Mouse (Mus musculus) liver, postnatal 0 days (tissue): ENCODE data around the gene Mpv17l2. TPM values are rescaled to one million over a fixed set of nuclear protein-coding genes. Genes with fewer than 3 reads are reported as not detected.

Source experiments
- ATAC-seq: fragments of 200-750 bp; cut with Nextera tagmentation; 2 replicates; pipeline ENCODE4 v1.8.0; 2017; ENCODE audit warnings: mild to moderate bottlenecking, moderate library complexity
- DNase-seq: peaks from one replicate; pipeline ENCODE4 v3.0.0-alpha.2; 2016
- H3K27ac ChIP-seq: fragments of 300-500 bp; sonication (generic); 2 replicates; pipeline ENCODE4 v1.5.1; 2014; ENCODE audit warnings: antibody characterized with exemption, moderate library complexity, mild to moderate bottlenecking, low read depth
- H3K27me3 ChIP-seq: fragments of 300-500 bp; sonication (generic); 2 replicates; pipeline ENCODE4 v1.6.1; 2014; ENCODE audit warnings: low read length, control low read depth, mixed read lengths; ENCODE audit not compliant: insufficient read depth
- H3K36me3 ChIP-seq: fragments of 300-500 bp; sonication (generic); replicated peaks from 2 replicates; pipeline ENCODE4 v1.6.1; 2014; ENCODE audit warnings: mild to moderate bottlenecking, control low read depth, low read length, moderate library complexity, mixed read lengths; ENCODE audit not compliant: insufficient read depth
- H3K4me1 ChIP-seq: fragments of 300-500 bp; sonication (generic); 2 replicates; pipeline ENCODE4 v1.6.1; 2014; ENCODE audit warnings: antibody characterized with exemption, mild to moderate bottlenecking, control low read depth; ENCODE audit not compliant: insufficient read depth
- H3K4me2 ChIP-seq: fragments of 300-500 bp; sonication (generic); 2 replicates; pipeline ENCODE4 v1.6.1; 2014; ENCODE audit warnings: low read depth, mild to moderate bottlenecking, low read length, moderate library complexity, mixed read lengths
- H3K4me3 ChIP-seq: fragments of 300-500 bp; sonication (generic); 2 replicates; pipeline ENCODE4 v1.5.1; 2014; ENCODE audit warnings: low read depth, low read length
- H3K9ac ChIP-seq: fragments of 300-500 bp; sonication (generic); replicated peaks from 2 replicates; pipeline ENCODE4 v1.6.1; 2014; ENCODE audit warnings: mild to moderate bottlenecking, moderate library complexity
- H3K9me3 ChIP-seq: fragments of 300-500 bp; sonication (generic); 2 replicates; pipeline ENCODE4 v1.6.1; 2016; ENCODE audit warnings: mild to moderate bottlenecking, control low read depth, low read length, mixed read lengths
- CTCF ChIP-seq: sonication (generic); IDR thresholded peaks from 2 replicates; pipeline ENCODE4 v1.5.1; 2016; ENCODE audit warnings: antibody characterized with exemption, low read depth
- EP300 ChIP-seq: IDR thresholded peaks from 2 replicates; pipeline ENCODE4 v1.6.1; 2016; ENCODE audit warnings: antibody characterized with exemption, low read depth, mild to moderate bottlenecking
- WGBS: fragments of 180-500 bp; shearing (Covaris S2); extraction: QIAGEN DNeasy Blood & Tissue Kit; methylation state at CpG from one replicate; pipeline ENCODE4 v1.1.7; 2014; ENCODE audit not compliant: insufficient replicate concordance; 5-methylcytosine and 5-hydroxymethylcytosine counted together
- polyA plus RNA-seq: library from polyadenylated mRNA; unstranded; fragments of >200 nt; fragmentation: Nextera tagmentation; extraction: Ambion mirVana; gene quantifications from 2 replicates; pipeline ENCODE4 v1.2.1, GENCODE M21; 2015

Gene Mpv17l2
- polyA plus RNA-seq, 1 experiment from 2014 or later: 36.3 TPM

GRCm38 (mm10) chr8:70786291-70787050 is 25.7 kb upstream of the Mpv17l2 start:
- ATAC-seq (no peak), DNase-seq (no peak)
- no peaks in the 10 kb centered on the region for H3K27me3 ChIP-seq
- no peaks in the 10 kb centered on the region for H3K9me3 ChIP-seq
- TF ChIP-seq CTCF: no peak
- no peak for TF ChIP-seq EP300
- H3K36me3 ChIP-seq: peaks cover 77% of the 10 kb centered on the region
- H3K4me2 ChIP-seq: no peak overlapping the region
- no peak overlapping the region for H3K9ac ChIP-seq
- 90% methylated on average over 25 of the region's 25 CpGs for WGBS
- no peak overlapping the region for H3K27ac ChIP-seq
- H3K4me3 ChIP-seq: no peak overlapping the region
- H3K4me1 ChIP-seq: peaks cover 15% of the 10 kb centered on the region

- Histone ChIP-seq H3K9me3 (no peaks in the 10 kb centered on the region), H3K4me3 (no peak overlapping the region), H3K4me1 (peaks cover 25% of the 10 kb centered on the region), H3K9ac (no peak overlapping the region), H3K4me2 (no peak overlapping the region), H3K36me3 (peaks cover 59% of the 10 kb centered on the region), H3K27me3 (no peaks in the 10 kb centered on the region), H3K27ac (no peak overlapping the region)
- ATAC-seq (no peak), DNase-seq (no peak)
- TF ChIP-seq EP300: no peak
- TF ChIP-seq CTCF: no peak
- 65% methylated on average over 11 of the region's 11 CpGs for WGBS
Measured at GRCm38 (mm10) chr8:70780093-70780492, 19.3 kb upstream of the Mpv17l2 start.

DNA sequence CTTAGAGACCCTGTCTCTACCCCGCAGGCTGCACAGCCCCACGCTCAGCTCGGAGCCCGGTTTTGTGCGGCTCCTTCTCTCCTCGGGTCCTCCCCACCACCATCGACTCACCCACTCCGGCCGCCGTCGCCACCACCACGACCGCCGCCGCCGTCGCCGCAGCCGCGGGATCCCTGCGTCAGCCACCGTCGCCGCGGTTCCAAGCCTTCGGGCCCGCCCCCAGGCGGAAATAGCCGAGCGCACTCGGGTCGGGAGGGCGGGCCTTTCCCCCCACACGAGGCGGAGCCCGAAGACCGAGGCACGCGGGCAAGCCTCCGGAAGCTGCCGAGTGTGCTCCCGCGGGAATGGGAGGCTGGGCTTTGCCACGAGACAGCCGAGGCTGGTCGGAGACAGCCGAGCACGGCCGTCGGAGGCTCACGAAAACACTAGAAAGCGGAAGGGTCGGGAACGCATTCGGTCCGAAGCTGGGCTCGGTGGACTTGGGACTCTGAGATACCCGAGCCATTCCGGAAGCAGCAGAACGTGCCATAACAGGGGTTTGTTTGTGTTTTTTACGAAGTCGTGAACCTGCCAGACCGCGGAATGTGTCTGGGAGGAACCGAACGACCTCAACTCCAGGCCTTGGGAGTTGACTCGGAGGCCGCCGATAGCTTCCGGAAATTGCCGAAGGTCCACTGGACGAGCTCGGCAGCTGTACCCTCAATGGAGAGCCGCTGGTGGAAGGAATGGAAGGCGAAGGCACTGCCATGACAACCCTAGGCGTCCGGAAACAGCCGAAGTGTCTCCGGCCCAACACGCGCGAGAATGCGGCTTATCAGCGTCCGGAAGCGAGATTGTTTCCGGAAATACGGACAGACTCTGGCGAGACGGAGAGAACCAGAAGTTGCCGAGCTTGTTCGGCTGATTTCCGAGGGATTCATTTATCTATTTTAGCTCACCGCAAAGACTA is 16.0 kb upstream of the Mpv17l2 start, which contains the start of gene Pik3r2:
Pik3r2 (minus strand) TSS at position 218 of the 949 bp plus-strand sequence.
- peak; percentile 97 for DNase-seq
- peak within 1 kb of the TSS; percentile 98 for H3K27ac ChIP-seq
- TF ChIP-seq CTCF (no peak), EP300 (peak; percentile 54)
- H3K4me1 ChIP-seq: peaks cover 38% of the 10 kb centered on the region
- peak within 1 kb of the TSS; percentile 99 for H3K4me2 ChIP-seq
- under 1% methylated on average over 91 of the region's 94 CpGs for WGBS
- ATAC-seq: peak; percentile 93
- H3K9ac ChIP-seq: peak within 1 kb of the TSS; percentile 88
- H3K27me3 ChIP-seq: no peaks in the 10 kb centered on the region
- peaks cover 40% of the 10 kb centered on the region for H3K36me3 ChIP-seq
- H3K9me3 ChIP-seq: no peaks in the 10 kb centered on the region
- H3K4me3 ChIP-seq: peak within 1 kb of the TSS; percentile 63

DNA sequence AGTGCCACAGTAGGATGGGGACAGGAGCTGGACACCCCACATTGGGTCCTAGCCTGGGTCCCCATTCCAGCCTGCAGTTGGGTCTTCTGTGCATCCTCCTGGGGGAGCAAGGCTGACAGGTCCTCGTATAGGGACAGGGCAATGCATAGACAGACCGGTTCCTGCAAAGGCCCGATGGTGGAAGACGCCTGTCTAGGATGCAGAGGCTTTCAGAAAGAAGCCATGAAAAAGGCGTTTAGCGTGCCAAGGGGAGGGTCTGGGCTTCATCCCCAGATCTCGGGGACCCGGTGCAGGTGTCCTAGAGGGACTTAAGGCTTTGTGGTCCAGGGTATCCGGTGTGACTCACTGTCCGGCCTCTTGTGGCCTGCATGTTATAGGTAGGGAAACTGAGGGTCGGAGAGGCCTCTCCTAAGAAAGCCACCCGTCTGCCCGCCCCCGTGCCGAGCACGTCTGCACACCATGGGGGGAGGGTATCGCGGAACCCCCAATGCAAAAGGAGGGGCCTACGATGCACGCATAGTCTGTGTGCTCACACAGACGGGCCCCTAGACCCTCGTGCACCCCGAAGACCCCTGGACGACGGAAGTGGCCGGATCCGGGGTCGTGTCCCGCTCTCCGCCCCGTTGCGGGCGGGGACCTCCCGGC is 15.2 kb upstream of the Mpv17l2 start:
- H3K4me2 ChIP-seq: peak overlapping the region; percentile 99
- peaks cover 38% of the 10 kb centered on the region for H3K4me1 ChIP-seq
- peak overlapping the region; percentile 49 for H3K27ac ChIP-seq
- peak overlapping the region; percentile 88 for H3K9ac ChIP-seq
- peak overlapping the region; percentile 63 for H3K4me3 ChIP-seq
- ATAC-seq: no peak
- no peaks in the 10 kb centered on the region for H3K27me3 ChIP-seq
- H3K9me3 ChIP-seq: no peaks in the 10 kb centered on the region
- H3K36me3 ChIP-seq: peaks cover 33% of the 10 kb centered on the region
- DNase-seq: no peak
- WGBS: 2% methylated on average over 34 of the region's 34 CpGs
- TF ChIP-seq EP300 (no peak), CTCF (no peak)

DNA sequence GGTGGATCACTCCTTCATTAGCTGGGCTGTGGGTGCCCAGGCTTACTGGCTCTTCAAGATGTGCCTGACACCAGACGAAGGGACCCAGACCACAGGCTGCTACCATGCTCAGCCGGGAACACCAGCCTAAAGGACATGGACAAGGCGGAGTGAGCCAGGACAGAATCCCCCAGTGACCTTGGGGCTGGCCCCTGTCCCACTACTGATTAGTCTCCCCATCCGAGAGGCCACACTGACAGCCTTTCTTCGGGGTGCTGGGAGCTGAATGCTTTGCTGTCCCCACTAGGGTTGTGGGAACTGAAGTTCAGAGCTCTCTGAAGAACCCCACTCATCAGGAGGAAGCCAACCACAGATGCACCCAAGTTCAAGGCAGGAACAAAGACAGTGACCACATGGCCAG is 14.5 kb upstream of the Mpv17l2 start:
- H3K27ac ChIP-seq: peak overlapping the region; percentile 16; the same call in 1 of the 2 replicates
- H3K9me3 ChIP-seq: no peaks in the 10 kb centered on the region
- no peak overlapping the region for H3K4me3 ChIP-seq
- H3K4me1 ChIP-seq: peaks cover 38% of the 10 kb centered on the region
- ATAC-seq (no peak), DNase-seq (no peak)
- peaks cover 33% of the 10 kb centered on the region for H3K36me3 ChIP-seq
- no peaks in the 10 kb centered on the region for H3K27me3 ChIP-seq
- peak overlapping the region; percentile 88 for H3K9ac ChIP-seq
- TF ChIP-seq CTCF (no peak), EP300 (no peak)
- 87% methylated on average over 5 of the region's 5 CpGs for WGBS
- peak overlapping the region; percentile 99 for H3K4me2 ChIP-seq
